Mouse (Mus musculus) adrenal gland, adult 2 months (tissue): ENCODE results near the gene Qtrt1. TPM values are rescaled to one million over a fixed set of nuclear protein-coding genes. Genes with fewer than 3 reads are reported as not detected.

Experiments used
- DNase-seq: peaks from one replicate; pipeline ENCODE4 v3.0.0; 2021
- polyA plus RNA-seq: library from polyadenylated mRNA; depleted of rRNA; stranded (reverse); fragments of >200 nt; gene quantifications from 2 replicates; pipeline ENCODE4 v1.2.3, GENCODE M21; 2012
- total RNA-seq, 2 experiments: library from RNA; stranded (reverse); gene quantifications; 2 replicates each; pipeline ENCODE4 v1.2.3; 2021

The Qtrt1 gene
- total and polyA plus RNA-seq, 3 experiments = 13.1 to 28.6 (median 15.9) TPM

GRCm38 (mm10) chr9:21419646-21420045 lies 8.0 kb downstream of the Qtrt1 start:
- no peak for DNase-seq

DNA sequence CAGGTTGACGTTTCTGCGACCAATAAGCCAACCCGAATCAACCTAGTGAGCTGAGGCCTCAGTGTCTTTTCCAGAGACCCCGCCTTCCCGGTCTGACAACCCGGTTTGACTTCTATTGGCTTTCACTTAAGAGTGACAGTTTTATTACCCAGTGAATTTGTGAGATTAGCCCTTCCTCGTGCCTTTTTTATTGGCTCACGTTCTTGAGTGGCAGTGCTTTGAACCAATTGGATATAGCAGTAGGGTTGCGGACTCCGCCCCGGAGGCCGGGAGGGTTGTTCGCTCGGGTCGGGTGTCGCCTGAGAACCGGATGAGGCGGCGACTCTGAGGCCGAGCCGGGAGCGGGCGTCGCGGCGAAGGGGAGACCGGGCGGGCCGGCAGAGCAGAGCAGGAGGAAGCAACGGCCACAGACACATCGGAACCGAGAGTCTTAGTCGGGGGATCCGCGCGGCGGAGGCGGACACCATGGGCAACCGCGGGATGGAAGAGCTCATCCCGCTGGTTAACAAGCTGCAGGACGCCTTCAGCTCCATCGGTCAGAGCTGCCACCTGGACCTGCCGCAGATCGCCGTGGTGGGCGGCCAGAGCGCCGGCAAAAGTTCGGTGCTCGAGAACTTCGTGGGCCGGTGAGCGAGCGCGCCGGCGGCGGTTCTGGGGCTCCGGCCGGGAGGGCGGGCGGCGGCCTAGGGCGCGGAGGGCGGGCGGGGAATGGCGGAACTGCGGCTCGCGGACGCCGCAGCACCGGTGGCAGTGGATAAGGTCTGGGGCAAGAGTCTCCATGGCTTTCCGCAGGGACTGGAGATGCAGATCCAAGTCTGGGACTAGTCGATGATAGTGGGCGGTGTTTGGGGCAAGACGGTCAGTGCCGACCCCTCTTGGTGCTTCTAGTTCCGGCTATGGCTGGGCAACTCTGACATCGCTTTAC lies 13.3 kb downstream of the Qtrt1 start, which contains the start of gene Dnm2:
Dnm2 (plus strand) TSS at position 278 of the 925 bp plus-strand sequence.
- peak; percentile 99 for DNase-seq

DNA sequence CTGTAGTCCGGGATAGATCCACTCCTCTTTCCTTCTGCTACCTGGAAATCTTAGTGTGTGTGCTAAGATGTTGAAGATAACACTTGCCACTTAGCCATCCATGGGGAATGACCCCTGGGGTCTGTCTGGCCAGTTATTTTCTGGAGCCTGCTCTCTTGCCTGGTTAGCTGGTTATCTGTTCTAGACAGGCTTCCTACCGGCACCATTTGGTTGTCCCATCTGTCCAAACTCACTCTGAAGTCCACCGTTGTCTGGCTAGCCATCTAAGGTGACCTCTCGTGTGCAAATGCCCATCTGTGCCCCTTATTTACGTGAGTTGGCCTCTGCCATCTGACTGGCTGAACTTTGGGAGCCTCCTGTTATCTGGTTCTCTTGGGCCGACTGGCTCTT lies 13.9 kb downstream of the Qtrt1 start:
- no peak for DNase-seq

- DNase-seq = no peak
These were observed 14.4 kb downstream of the Qtrt1 start for GRCm38 (mm10) chr9:21426013-21426412.

DNA sequence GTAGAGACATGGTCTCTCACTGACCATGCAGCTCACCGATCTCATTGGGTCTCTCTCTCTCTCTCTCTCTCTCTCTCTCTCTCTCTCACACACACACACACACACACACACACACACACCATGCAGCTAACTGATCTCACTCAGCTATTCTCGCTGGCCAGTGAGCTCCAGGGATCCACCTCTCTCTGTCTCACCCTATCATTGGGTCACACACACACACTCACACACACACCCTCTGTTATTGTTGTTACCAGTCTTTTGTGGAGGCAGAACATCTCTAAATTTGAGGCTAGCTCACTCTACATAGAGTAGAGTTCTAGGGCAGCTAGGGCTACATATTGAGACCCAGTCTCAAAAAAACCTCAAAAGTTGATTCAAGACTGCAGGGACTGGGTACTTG lies 14.9 kb downstream of the Qtrt1 start:
- DNase-seq = no peak

- DNase-seq = peak; percentile 70
These were observed 16.1 kb downstream of the Qtrt1 start for GRCm38 (mm10) chr9:21427773-21428172.

DNA sequence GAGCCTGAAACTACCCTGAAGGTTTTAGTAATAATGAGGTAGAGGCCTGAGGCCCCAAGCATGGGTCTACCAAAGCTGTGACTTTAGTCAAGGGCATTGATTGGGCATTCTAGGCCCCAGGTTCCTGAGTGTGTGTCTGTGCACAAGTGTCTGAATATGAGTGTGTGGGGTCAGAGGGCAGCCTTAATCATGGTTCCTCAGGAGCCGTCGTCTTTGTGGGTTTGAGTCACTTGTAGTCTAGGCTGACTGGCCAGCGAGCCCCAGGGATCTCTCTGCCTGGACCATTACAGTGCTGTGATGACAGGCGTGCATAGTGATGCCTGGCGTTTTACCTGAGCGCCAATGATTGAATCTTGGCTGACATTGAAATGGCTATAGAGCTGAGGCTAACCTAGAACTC lies 16.5 kb downstream of the Qtrt1 start:
- no peak for DNase-seq

GRCm38 (mm10) chr9:21430724-21431123 lies 19.1 kb downstream of the Qtrt1 start:
- DNase-seq = no peak

DNA sequence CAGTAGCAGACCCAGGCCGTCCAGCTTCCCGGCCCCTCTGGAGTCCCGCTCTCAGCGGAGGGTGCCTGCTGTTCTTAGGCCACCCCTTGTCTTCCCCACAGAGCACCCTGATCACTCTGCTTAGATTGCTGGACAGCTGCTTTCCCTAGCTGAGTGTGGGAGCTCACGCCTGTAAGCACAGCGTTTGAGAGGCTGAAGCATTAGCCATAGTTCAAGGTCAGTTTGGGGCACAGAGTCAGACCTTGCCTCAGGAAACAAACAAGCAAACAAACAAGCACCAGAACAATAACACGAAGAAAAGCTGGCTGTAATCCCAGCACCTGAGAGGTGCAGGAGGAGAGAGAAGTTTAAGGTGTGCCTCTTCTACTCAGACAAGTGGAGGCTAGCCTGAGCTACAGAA lies 20.4 kb downstream of the Qtrt1 start:
- no peak for DNase-seq

- DNase-seq = no peak
These were observed 22.1 kb downstream of the Qtrt1 start for GRCm38 (mm10) chr9:21433766-21434165.

GRCm38 (mm10) chr9:21434410-21434809 lies 22.8 kb downstream of the Qtrt1 start:
- DNase-seq = no peak

GRCm38 (mm10) chr9:21435777-21436635 lies 24.4 kb downstream of the Qtrt1 start:
- peak; percentile 62 for DNase-seq

GRCm38 (mm10) chr9:21437577-21437976 lies 25.9 kb downstream of the Qtrt1 start:
- no peak for DNase-seq

- no peak for DNase-seq
These were observed 26.6 kb downstream of the Qtrt1 start for GRCm38 (mm10) chr9:21438219-21438618.

DNA sequence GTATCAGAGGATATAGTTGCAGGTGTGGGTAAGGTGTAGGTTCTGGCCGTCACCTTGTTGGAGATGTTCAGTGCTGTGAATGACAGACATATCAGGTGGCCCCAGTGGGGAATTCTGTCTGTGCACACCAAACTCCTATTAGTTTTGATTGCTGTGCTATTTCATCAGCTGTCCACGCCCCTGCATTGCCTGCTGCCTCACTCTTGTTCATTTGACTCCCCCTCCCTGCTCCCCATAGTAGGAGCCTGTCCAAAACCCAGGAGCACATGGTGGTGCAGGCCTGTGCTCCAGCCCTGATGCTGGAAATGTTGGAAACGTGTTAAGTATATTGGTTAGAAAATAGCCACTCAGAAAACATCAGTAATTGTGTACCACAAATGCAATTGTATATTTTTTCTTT lies 27.8 kb downstream of the Qtrt1 start:
- DNase-seq = no peak

GRCm38 (mm10) chr9:21439914-21440313 lies 28.3 kb downstream of the Qtrt1 start:
- DNase-seq = no peak

DNA sequence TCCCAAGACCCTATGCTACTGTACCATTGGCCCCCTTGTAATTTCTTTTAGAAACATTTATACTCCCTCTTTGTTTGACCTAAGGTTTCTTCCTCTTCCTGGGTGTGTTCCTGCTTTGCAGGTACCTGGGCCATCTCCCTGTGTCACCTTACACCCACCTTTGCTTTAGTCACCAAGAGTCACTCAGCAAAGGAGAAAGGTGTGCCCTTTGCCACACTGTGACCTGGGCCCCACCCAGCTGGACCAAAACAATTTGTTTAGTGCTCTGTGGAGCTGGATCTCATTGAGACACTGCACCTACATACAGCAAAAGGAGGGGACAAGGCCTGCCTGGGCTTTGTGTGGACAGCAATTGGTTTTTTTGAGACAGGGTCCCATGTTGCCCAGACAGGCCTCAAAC lies 28.8 kb downstream of the Qtrt1 start:
- DNase-seq = no peak

DNA sequence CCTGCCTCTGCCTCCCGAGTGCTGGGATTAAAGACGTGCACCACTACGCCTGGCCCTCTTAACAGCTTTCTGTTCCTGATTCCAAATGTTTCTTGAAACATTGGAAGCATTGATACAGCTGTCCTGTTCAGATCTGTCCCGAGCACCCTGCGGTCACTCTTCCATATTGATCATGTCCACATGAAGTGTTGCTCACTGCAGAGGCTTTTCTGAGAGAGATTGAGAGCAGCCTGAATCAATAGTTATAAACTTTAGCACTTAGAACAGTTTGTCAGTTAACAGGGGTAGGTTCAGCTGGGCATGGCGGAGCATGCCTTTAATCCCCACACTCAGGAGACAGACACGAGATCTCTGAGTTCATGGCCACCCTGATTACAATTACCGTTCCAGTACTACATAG lies 32.2 kb downstream of the Qtrt1 start:
- no peak for DNase-seq

GRCm38 (mm10) chr9:21444574-21444973 lies 32.9 kb downstream of the Qtrt1 start:
- DNase-seq = no peak

GRCm38 (mm10) chr9:21445081-21445744 lies 33.6 kb downstream of the Qtrt1 start:
- no peak for DNase-seq

DNA sequence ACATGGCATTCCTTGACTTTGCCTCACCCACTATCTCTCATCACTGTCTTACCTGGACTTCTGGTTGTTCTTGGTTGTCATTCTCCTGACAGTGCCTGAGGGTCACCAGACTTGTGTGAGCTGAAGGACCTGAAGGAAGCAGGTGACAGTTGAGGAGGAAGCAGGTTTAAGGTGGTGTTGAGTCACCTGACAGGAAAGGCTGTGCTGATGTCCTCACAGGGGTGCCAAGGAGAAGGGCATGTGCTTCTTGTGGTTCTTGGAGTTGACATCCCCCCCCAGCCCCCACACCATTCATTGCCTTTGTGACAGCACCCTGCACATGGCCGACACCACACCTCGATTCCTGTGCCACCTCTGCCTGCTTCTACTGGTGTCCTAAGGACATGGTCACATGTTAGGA lies 36.1 kb downstream of the Qtrt1 start:
- DNase-seq = no peak

DNA sequence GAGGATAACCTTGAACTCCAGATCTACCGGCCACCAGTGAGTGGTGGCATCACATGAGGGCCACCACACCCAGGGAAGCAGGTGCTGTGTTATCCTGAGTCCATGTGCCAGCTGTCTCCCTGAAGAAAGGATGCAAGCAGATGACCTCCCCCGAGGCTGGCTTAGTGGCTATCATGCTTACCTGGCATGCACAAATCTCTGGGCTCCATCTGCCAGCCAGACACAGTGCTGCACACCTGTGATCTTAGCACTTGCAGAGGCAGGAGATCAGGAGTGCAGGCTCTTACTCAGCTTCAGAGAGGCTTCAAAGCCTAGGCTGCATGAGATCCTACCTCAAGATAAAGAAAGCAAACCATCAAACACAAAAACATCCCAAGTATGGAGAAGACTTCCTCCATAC lies 38.1 kb downstream of the Qtrt1 start:
- no peak for DNase-seq
